In the genomic region with DNA sequence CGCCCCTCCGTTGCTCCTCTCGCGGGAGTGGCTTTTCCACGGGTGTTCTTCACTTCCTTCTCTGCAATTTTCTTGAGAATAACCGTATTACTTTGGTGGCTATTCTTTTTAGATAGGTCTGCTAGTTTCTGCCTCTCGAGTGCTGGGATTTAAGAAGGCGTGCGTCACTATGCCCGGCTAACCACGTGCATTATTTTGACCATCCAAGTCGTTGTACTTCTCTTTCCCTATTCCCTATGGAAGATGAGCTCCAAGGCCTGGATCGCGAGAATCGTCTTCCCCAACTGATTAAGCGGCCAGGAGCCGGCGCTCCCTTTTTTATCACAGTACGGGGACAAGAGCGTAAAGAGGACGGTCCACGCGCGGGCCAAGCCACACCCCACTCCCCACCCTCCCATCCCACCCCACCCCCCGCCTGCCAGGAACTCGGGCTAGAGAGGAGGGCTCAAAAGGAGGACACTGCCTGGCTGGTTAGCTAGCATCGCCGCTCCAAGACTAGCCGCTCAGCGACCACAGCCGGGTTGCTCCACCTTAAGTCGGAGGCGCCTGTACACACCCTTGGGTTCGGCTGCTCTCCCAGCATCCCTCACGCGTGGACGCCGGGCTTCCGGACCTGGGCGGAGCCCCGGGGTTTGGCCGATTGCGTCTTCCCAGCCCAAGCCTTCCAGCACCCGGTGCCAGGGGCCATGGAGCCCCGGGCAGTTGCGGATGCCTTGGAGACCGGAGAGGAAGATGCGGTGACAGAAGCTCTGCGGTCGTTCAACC, we compare ENCODE assay signal across 8 mouse cellular contexts. TPM values are rescaled to one million over a fixed set of nuclear protein-coding genes. Genes with fewer than 3 reads are reported as not detected.
DNase-seq lines count a peak whose midpoint lies in the region; ATAC-seq lines count a peak whose summit lies in the region.

A gene (plus strand): TSS at position 173 of the 765 bp plus-strand sequence.

- H3K9me3 ChIP-seq in hindbrain, embryonic 14.5 days (ENCODE audit: control insufficient read depth, low read length): no peaks in the 10 kb centered on the region

- peak; percentile 85 for DNase-seq in T-cell, adult 2 months (ENCODE audit: low spot score)
- DNase-seq in cerebellum, postnatal 36 days: peak; percentile 86 to 88
- DNase-seq in frontal cortex, postnatal 36 days (ENCODE audit: low spot score in 2 of 2): peak; percentile 90 to 91
- peak; percentile 70 for DNase-seq in hindbrain, embryonic 14.5 days (ENCODE audit: low spot score)
- DNase-seq in layer of hippocampus, postnatal 25 days (ENCODE audit: extremely low spot score in 1 of 2, low spot score in 1 of 2): peak; percentile 73 to 79
- DNase-seq in lung, postnatal 14 days: peak; percentile 91
- DNase-seq in ovary, postnatal 36 days (ENCODE audit: low spot score): peak; percentile 90
- DNase-seq in thymus, postnatal 25 days: peak; percentile 87

- 0% methylated on average over 49 of the region's 50 CpGs for WGBS in hindbrain, embryonic 14.5 days

- H3K4me1 ChIP-seq in hindbrain, embryonic 14.5 days (replicated peaks; ENCODE audit: control insufficient read depth, insufficient read depth, low read length): peaks cover 27% of the 10 kb centered on the region

- peak within 1 kb of the TSS; percentile 83 for H3K4me3 ChIP-seq in hindbrain, embryonic 14.5 days (replicated peaks; ENCODE audit: low read length)

- peak within 1 kb of the TSS; percentile 97 for H3K9ac ChIP-seq in hindbrain, embryonic 14.5 days

- H3K4me2 ChIP-seq in hindbrain, embryonic 14.5 days (replicated peaks): peak within 1 kb of the TSS; percentile 83

- peak within 1 kb of the TSS; percentile 89 for H3K27ac ChIP-seq in hindbrain, embryonic 14.5 days

- H3K27me3 ChIP-seq in hindbrain, embryonic 14.5 days (ENCODE audit: control insufficient read depth, insufficient read depth, low read length): no peaks in the 10 kb centered on the region

- ATAC-seq in hindbrain, embryonic 14.5 days (ENCODE audit: low FRiP score): peak; percentile 78

- H3K36me3 ChIP-seq in hindbrain, embryonic 14.5 days (replicated peaks; ENCODE audit: control insufficient read depth, insufficient read depth): peaks cover 64% of the 10 kb centered on the region

RNA-seq across cellular contexts. Expression of the gene that starts here (rescaled TPM):
- polyA plus RNA-seq in hindbrain, embryonic 14.5 days (2014; fragmentation: Nextera tagmentation; extraction: Ambion mirVana): 92.8 and 96.6 TPM in 2 replicates
- total RNA-seq in layer of hippocampus, postnatal 25 days (2021): 10 to 100 TPM; 79.1 to 86.5 TPM

Comparison
In these comparisons a context has a peak if more than half of its experiments do, and no peak if none do; other contexts are left out.
1. Peak in every context shown above with its lines: DNase-seq, ATAC-seq, H3K4me3 ChIP-seq and H3K27ac ChIP-seq.